Mouse (Mus musculus) liver, embryonic 14.5 days (tissue): ENCODE results near the gene Cux2.

Source experiments
- CTCF ChIP-seq: IDR thresholded peaks from 2 replicates; pipeline ENCODE4 v1.5.1; 2016; ENCODE audit warnings: antibody characterized with exemption, low read depth, control low read depth
- EP300 ChIP-seq: IDR thresholded peaks from 2 replicates; pipeline ENCODE4 v1.6.1; 2016; ENCODE audit warnings: antibody characterized with exemption, low read depth

GRCm38 (mm10) chr5:121905671-121906070, 144.2 kb downstream of the Cux2 start:
- TF ChIP-seq EP300 (no peak), CTCF (no peak)
